Comparison of ENCODE assay signal across 8 mouse cellular contexts in the genomic region with DNA sequence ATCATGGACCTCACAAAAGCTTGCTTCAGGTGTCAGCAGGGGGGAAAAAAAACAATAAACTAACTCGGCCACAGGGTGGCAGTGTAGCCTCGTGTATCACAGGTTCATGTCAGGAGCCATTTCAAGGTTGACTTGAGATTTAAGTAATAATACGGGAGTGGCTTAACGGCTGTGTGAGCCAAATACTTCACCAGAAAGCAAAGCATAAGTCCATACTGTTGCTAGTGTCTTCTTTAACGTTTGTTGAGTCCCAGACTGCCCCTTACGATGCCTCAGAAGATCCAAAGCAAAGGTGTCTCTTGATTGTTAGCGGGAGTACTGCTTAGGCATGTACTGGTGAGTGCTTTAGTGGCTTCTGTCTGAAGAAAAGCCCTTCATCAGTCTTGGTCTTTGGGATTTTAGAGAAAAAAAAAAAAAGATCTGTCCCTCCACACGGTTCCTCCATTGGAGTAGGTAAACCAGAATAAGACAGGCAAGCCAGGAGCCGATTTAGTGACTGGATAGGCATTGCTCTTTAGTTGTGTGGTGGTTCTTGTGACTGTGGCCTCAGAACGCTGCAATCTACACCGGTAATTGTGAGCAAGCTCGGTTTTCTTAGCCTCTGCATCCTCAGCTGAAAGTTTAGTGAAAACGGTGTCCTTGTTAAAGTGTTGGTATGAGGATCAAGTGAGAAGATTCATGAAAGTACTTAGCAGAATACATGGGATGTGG. TPM values are rescaled to one million over a fixed set of nuclear protein-coding genes. Genes with fewer than 3 reads are reported as not detected.
A peak's percentile ranks its signal among the peaks of the same experiment; 100 is the strongest.
DNase-seq lines count a peak whose midpoint lies in the region; ATAC-seq and TF ChIP-seq lines count a peak whose summit lies in the region.

No protein-coding gene starts in this region.

- WGBS in embryonic facial prominence, embryonic 13.5 days: 28% methylated on average over 13 of the region's 13 CpGs
- WGBS in heart, adult 2 months: 25% methylated on average over 13 of the region's 13 CpGs
- 24% methylated on average over 13 of the region's 13 CpGs for WGBS in kidney, adult 2 months
- WGBS in limb, embryonic 12.5 days: 33% methylated on average over 13 of the region's 13 CpGs
- 35% methylated on average over 13 of the region's 13 CpGs for WGBS in midbrain, embryonic 15.5 days

- ATAC-seq in embryonic facial prominence, embryonic 13.5 days (ENCODE audit: insufficient number of reproducible peaks, insufficient read depth, low FRiP score, low TSS enrichment, low read depth): no peak
- no peak for ATAC-seq in limb, embryonic 12.5 days (ENCODE audit: insufficient number of reproducible peaks, insufficient read depth, low FRiP score, low TSS enrichment, low read depth)
- ATAC-seq in midbrain, embryonic 15.5 days (replicated peaks): peak; percentile 75

- TF ChIP-seq EP300 in heart, adult 2 months (IDR thresholded peaks at IDR 0.05; ENCODE audit: insufficient read depth, low read depth, low read length): peak; percentile 84

- intact Hi-C loops in heart, adult 2 months (cut with DNase I): loop anchor here (10.0 kb wide), 1 partner anchor 494 kb away; the partner anchor contains the start of genes Amdhd1 and Ccdc38

- peak overlapping the region; percentile 18; the same call in 1 of the 2 replicates for H3K4me3 ChIP-seq in embryonic facial prominence, embryonic 13.5 days
- H3K4me3 ChIP-seq in heart, adult 2 months: peak overlapping the region; percentile 44
- H3K4me3 ChIP-seq in kidney, adult 2 months (ENCODE audit: insufficient read depth, low read depth, low read length): peak overlapping the region; percentile 26; the same call in 1 of the 2 replicates
- no peak overlapping the region for H3K4me3 ChIP-seq in limb, embryonic 12.5 days (replicated peaks)
- peak overlapping the region; percentile 20 for H3K4me3 ChIP-seq in midbrain, embryonic 15.5 days

- H3K27ac ChIP-seq in embryonic facial prominence, embryonic 13.5 days: no peak overlapping the region
- peak overlapping the region; percentile 63 for H3K27ac ChIP-seq in heart, adult 2 months
- 0 out of 2 replicates have a peak overlapping the region, but pooled peaks have one; percentile 16 for H3K27ac ChIP-seq in kidney, adult 2 months (ENCODE audit: insufficient read depth, low read depth, low read length)
- no peak overlapping the region for H3K27ac ChIP-seq in limb, embryonic 12.5 days
- no peak overlapping the region for H3K27ac ChIP-seq in midbrain, embryonic 15.5 days

- H3K79me2 ChIP-seq in heart, adult 2 months (replicated peaks; ENCODE audit: control insufficient read depth, insufficient read depth, low read length): no peaks in the 10 kb centered on the region

- H3K27me3 ChIP-seq in embryonic facial prominence, embryonic 13.5 days: no peaks in the 10 kb centered on the region
- no peaks in the 10 kb centered on the region for H3K27me3 ChIP-seq in heart, adult 2 months (ENCODE audit: control insufficient read depth, insufficient read depth, low read length)
- no peaks in the 10 kb centered on the region for H3K27me3 ChIP-seq in kidney, adult 2 months (replicated peaks; ENCODE audit: control insufficient read depth, insufficient read depth, low read length)
- H3K27me3 ChIP-seq in limb, embryonic 12.5 days: no peaks in the 10 kb centered on the region
- H3K27me3 ChIP-seq in midbrain, embryonic 15.5 days (replicated peaks): no peaks in the 10 kb centered on the region

- no peak for TF ChIP-seq POLR2A in heart, adult 2 months (IDR thresholded peaks at IDR 0.05; ENCODE audit: insufficient read depth, low read depth, low read length)
- TF ChIP-seq POLR2A in kidney, adult 2 months (IDR thresholded peaks at IDR 0.05; ENCODE audit: low read depth, low read length): no peak

- H3K9me3 ChIP-seq in embryonic facial prominence, embryonic 13.5 days: no peaks in the 10 kb centered on the region
- H3K9me3 ChIP-seq in limb, embryonic 12.5 days: no peaks in the 10 kb centered on the region
- no peaks in the 10 kb centered on the region for H3K9me3 ChIP-seq in midbrain, embryonic 15.5 days

- TF ChIP-seq CTCF in heart, adult 2 months (IDR thresholded peaks at IDR 0.05): peak; percentile 90
- peak; percentile 79 for TF ChIP-seq CTCF in kidney, adult 2 months (conservative IDR thresholded peaks at IDR 0.05; ENCODE audit: insufficient read depth, insufficient read length, low read depth, low read length)

- peak overlapping the region; percentile 50 for H3K4me2 ChIP-seq in embryonic facial prominence, embryonic 13.5 days
- peak overlapping the region; percentile 48 for H3K4me2 ChIP-seq in limb, embryonic 12.5 days
- H3K4me2 ChIP-seq in midbrain, embryonic 15.5 days: peak overlapping the region; percentile 42

- 0 out of 2 replicates have a peak, but pooled peaks cover 5% of the 10 kb centered on the region for H3K4me1 ChIP-seq in embryonic facial prominence, embryonic 13.5 days
- peaks cover 4% of the 10 kb centered on the region for H3K4me1 ChIP-seq in heart, adult 2 months (ENCODE audit: control insufficient read depth, insufficient read depth, low read length)
- peaks cover 3% of the 10 kb centered on the region; the same call in 1 of the 2 replicates for H3K4me1 ChIP-seq in kidney, adult 2 months (ENCODE audit: control insufficient read depth, insufficient read depth, low read length)
- no peaks in the 10 kb centered on the region for H3K4me1 ChIP-seq in limb, embryonic 12.5 days (replicated peaks)
- H3K4me1 ChIP-seq in midbrain, embryonic 15.5 days: peaks cover 3% of the 10 kb centered on the region; the same call in 1 of the 2 replicates

- DNase-seq in 3134 (ENCODE audit: extremely low read depth, insufficient read length, low spot score): peak; percentile 57
- peak; percentile 79 to 84 for DNase-seq in adrenal gland, postnatal 36 days
- peak; percentile 80 to 87 for DNase-seq in heart, adult 2 months
- DNase-seq in kidney, adult 2 months: peak; percentile 83
- peak; percentile 53 to 73 for DNase-seq in spleen, postnatal 14 days (ENCODE audit: low spot score in 2 of 2)

- H3K36me3 ChIP-seq in embryonic facial prominence, embryonic 13.5 days: no peaks in the 10 kb centered on the region
- H3K36me3 ChIP-seq in heart, adult 2 months (ENCODE audit: control insufficient read depth, insufficient read depth, low read length): no peaks in the 10 kb centered on the region
- H3K36me3 ChIP-seq in kidney, adult 2 months (ENCODE audit: control insufficient read depth, insufficient read depth, low read length): no peaks in the 10 kb centered on the region
- H3K36me3 ChIP-seq in limb, embryonic 12.5 days: no peaks in the 10 kb centered on the region
- no peaks in the 10 kb centered on the region for H3K36me3 ChIP-seq in midbrain, embryonic 15.5 days (replicated peaks)

- H3K9ac ChIP-seq in embryonic facial prominence, embryonic 13.5 days: no peak overlapping the region
- peak overlapping the region; percentile 88 for H3K9ac ChIP-seq in heart, adult 2 months (ENCODE audit: low read depth, low read length)
- no peak overlapping the region for H3K9ac ChIP-seq in limb, embryonic 12.5 days (replicated peaks)
- H3K9ac ChIP-seq in midbrain, embryonic 15.5 days: no peak overlapping the region

RNA-seq across cellular contexts. Expression of gene Cfap54, which starts 30.2 kb away (rescaled TPM):
- 1 to 10 TPM; 5.5 TPM for total RNA-seq in adrenal gland, postnatal 36 days (2021)
- 0.07 and 0.62 TPM in 2 replicates for polyA plus RNA-seq in embryonic facial prominence, embryonic 13.5 days (2015; fragmentation: Nextera tagmentation; extraction: Ambion mirVana)
- under 1 TPM; 0.26 to 0.82 TPM for total RNA-seq in heart, adult 2 months (2021)
- polyA plus RNA-seq in heart, adult 2 months (2012; rRNA removed): 0.18 and 0.47 TPM in 2 replicates
- 0.39 and 0.48 TPM in 2 replicates for polyA plus RNA-seq in kidney, adult 2 months (2012; rRNA removed)
- 0.19 and 0.48 TPM in 2 replicates for polyA plus RNA-seq in limb, embryonic 12.5 days (2016; fragmentation: Nextera tagmentation; extraction: Ambion mirVana)
- 3.0 and 4.0 TPM in 2 replicates for polyA plus RNA-seq in midbrain, embryonic 15.5 days (2015; fragmentation: Nextera tagmentation; extraction: Ambion mirVana)

Comparison
In these comparisons a context has a peak if more than half of its experiments do, and no peak if none do; other contexts are left out.
1. H3K27ac ChIP-seq: peak in heart, adult 2 months (single experiment) and kidney, adult 2 months (single experiment); none in embryonic facial prominence, embryonic 13.5 days (single experiment), limb, embryonic 12.5 days (single experiment) and midbrain, embryonic 15.5 days (single experiment).
2. Peak in every context shown above with its lines, with median percentiles within 50 percentile points of each other: DNase-seq and H3K4me2 ChIP-seq.